Mouse (Mus musculus): ENCODE results near the gene Il27ra. TPM values are rescaled to one million over a fixed set of nuclear protein-coding genes. Genes with fewer than 3 reads are reported as not detected.

Il27ra gene
- polyA plus RNA-seq, 2 experiments = 0.32 to 0.70 TPM

- Histone ChIP-seq H3K9me3 (ENCODE audit: control insufficient read depth, low read length) (no peaks in the 10 kb centered on the region), H3K27me3 (ENCODE audit: control insufficient read depth, insufficient read depth, low read length) (no peaks in the 10 kb centered on the region), H3K4me1 (replicated peaks; ENCODE audit: control insufficient read depth in 2 of 2, insufficient read depth in 2 of 2, low read length in 1 of 2) (no peaks in the 10 kb centered on the region), H3K4me2 (ENCODE audit: low read depth) (no peak overlapping the region), H3K36me3 (replicated peaks; ENCODE audit: control insufficient read depth, insufficient read depth, low read depth) (no peaks in the 10 kb centered on the region; the same call in 1 of the 2 replicates), H3K9ac (replicated peaks) (no peak overlapping the region), H3K4me3 (ENCODE audit: insufficient read depth in 1 of 2, low read depth in 2 of 2, low read length in 2 of 2) (no peak overlapping the region), H3K27ac (no peak overlapping the region)
- DNase-seq (ENCODE audit: low read depth in 3 of 3, low spot score in 3 of 3) (no peak), ATAC-seq (ENCODE audit: insufficient read depth) (no peak)
- no peak for TF ChIP-seq CTCF (IDR thresholded peaks at IDR 0.05; ENCODE audit: low read depth)
- TF ChIP-seq EP300 (IDR thresholded peaks at IDR 0.05; ENCODE audit: low read depth) = no peak
- 82% methylated on average over 42 of the region's 42 CpGs for WGBS (ENCODE audit: insufficient replicate concordance)
Observed at GRCm38 (mm10) chr8:84084341-84085115, 42.1 kb upstream of the Il27ra start.

GRCm38 (mm10) chr8:84083829-84084241 lies 41.4 kb upstream of the Il27ra start:
- Histone ChIP-seq H3K4me3 (ENCODE audit: insufficient read depth in 1 of 2, low read depth in 2 of 2, low read length in 2 of 2) (no peak overlapping the region), H3K36me3 (replicated peaks; ENCODE audit: control insufficient read depth, insufficient read depth, low read depth) (no peaks in the 10 kb centered on the region; the same call in 1 of the 2 replicates), H3K27ac (no peak overlapping the region), H3K9me3 (ENCODE audit: control insufficient read depth, low read length) (no peaks in the 10 kb centered on the region), H3K9ac (replicated peaks) (no peak overlapping the region), H3K4me2 (ENCODE audit: low read depth) (no peak overlapping the region), H3K27me3 (ENCODE audit: control insufficient read depth, insufficient read depth, low read length) (no peaks in the 10 kb centered on the region), H3K4me1 (replicated peaks; ENCODE audit: control insufficient read depth in 2 of 2, insufficient read depth in 2 of 2, low read length in 1 of 2) (no peaks in the 10 kb centered on the region)
- WGBS (ENCODE audit: insufficient replicate concordance) = 67% methylated on average over 8 of the region's 8 CpGs
- DNase-seq (ENCODE audit: low read depth in 3 of 3, low spot score in 3 of 3) = no peak
- ATAC-seq (ENCODE audit: insufficient read depth) = peak; percentile 45; the same call in 1 of the 2 replicates
- TF ChIP-seq EP300 (IDR thresholded peaks at IDR 0.05; ENCODE audit: low read depth) (no peak), CTCF (IDR thresholded peaks at IDR 0.05; ENCODE audit: low read depth) (0 out of 2 replicates have a peak, but pooled peaks have one; percentile 20)

- WGBS (ENCODE audit: insufficient replicate concordance) = 64% methylated on average over 5 of the region's 5 CpGs
- H3K4me3 ChIP-seq (ENCODE audit: insufficient read depth in 1 of 2, low read depth in 2 of 2, low read length in 2 of 2) = no peak overlapping the region
- no peak overlapping the region for H3K27ac ChIP-seq
- DNase-seq (ENCODE audit: low read depth in 3 of 3, low spot score in 3 of 3) (no peak), ATAC-seq (ENCODE audit: insufficient read depth) (no peak)
- H3K4me2 ChIP-seq (ENCODE audit: low read depth) = no peak overlapping the region
- H3K36me3 ChIP-seq (replicated peaks; ENCODE audit: control insufficient read depth, insufficient read depth, low read depth) = no peaks in the 10 kb centered on the region; the same call in 1 of the 2 replicates
- H3K4me1 ChIP-seq (replicated peaks; ENCODE audit: control insufficient read depth in 2 of 2, insufficient read depth in 2 of 2, low read length in 1 of 2) = no peaks in the 10 kb centered on the region
- TF ChIP-seq EP300 (IDR thresholded peaks at IDR 0.05; ENCODE audit: low read depth) (no peak), CTCF (IDR thresholded peaks at IDR 0.05; ENCODE audit: low read depth) (no peak)
- H3K9me3 ChIP-seq (ENCODE audit: control insufficient read depth, low read length) = no peaks in the 10 kb centered on the region
- no peak overlapping the region for H3K9ac ChIP-seq (replicated peaks)
- H3K27me3 ChIP-seq (ENCODE audit: control insufficient read depth, insufficient read depth, low read length) = no peaks in the 10 kb centered on the region
Observed at GRCm38 (mm10) chr8:84079206-84079605, 36.8 kb upstream of the Il27ra start.

GRCm38 (mm10) chr8:84076849-84077248 lies 34.5 kb upstream of the Il27ra start:
- WGBS (ENCODE audit: insufficient replicate concordance) = 84% methylated on average over 3 of the region's 3 CpGs
- H3K4me1 ChIP-seq (replicated peaks; ENCODE audit: control insufficient read depth in 2 of 2, insufficient read depth in 2 of 2, low read length in 1 of 2) = no peaks in the 10 kb centered on the region
- H3K4me2 ChIP-seq (ENCODE audit: low read depth) = no peak overlapping the region
- no peak overlapping the region for H3K27ac ChIP-seq
- no peaks in the 10 kb centered on the region for H3K9me3 ChIP-seq (ENCODE audit: control insufficient read depth, low read length)
- no peak overlapping the region for H3K4me3 ChIP-seq (ENCODE audit: insufficient read depth in 1 of 2, low read depth in 2 of 2, low read length in 2 of 2)
- no peak overlapping the region for H3K9ac ChIP-seq (replicated peaks)
- no peak for ATAC-seq (ENCODE audit: insufficient read depth)
- no peak for DNase-seq (ENCODE audit: low read depth in 3 of 3, low spot score in 3 of 3)
- TF ChIP-seq EP300 (IDR thresholded peaks at IDR 0.05; ENCODE audit: low read depth) (no peak), CTCF (IDR thresholded peaks at IDR 0.05; ENCODE audit: low read depth) (no peak)
- no peaks in the 10 kb centered on the region for H3K27me3 ChIP-seq (ENCODE audit: control insufficient read depth, insufficient read depth, low read length)
- H3K36me3 ChIP-seq (replicated peaks; ENCODE audit: control insufficient read depth, insufficient read depth, low read depth) = no peaks in the 10 kb centered on the region

- no peak for DNase-seq (ENCODE audit: low read depth in 3 of 3, low spot score in 3 of 3)
- Histone ChIP-seq H3K36me3 (replicated peaks; ENCODE audit: control insufficient read depth, insufficient read depth, low read depth) (no peaks in the 10 kb centered on the region), H3K4me2 (ENCODE audit: low read depth) (no peak overlapping the region), H3K27ac (no peak overlapping the region), H3K27me3 (ENCODE audit: control insufficient read depth, insufficient read depth, low read length) (no peaks in the 10 kb centered on the region), H3K9ac (replicated peaks) (no peak overlapping the region), H3K9me3 (ENCODE audit: control insufficient read depth, low read length) (no peaks in the 10 kb centered on the region), H3K4me3 (ENCODE audit: insufficient read depth in 1 of 2, low read depth in 2 of 2, low read length in 2 of 2) (no peak overlapping the region), H3K4me1 (replicated peaks; ENCODE audit: control insufficient read depth in 2 of 2, insufficient read depth in 2 of 2, low read length in 1 of 2) (no peaks in the 10 kb centered on the region)
- 31% methylated on average over 1 of the region's 1 CpGs for WGBS (ENCODE audit: insufficient replicate concordance)
- no peak for TF ChIP-seq EP300 (IDR thresholded peaks at IDR 0.05; ENCODE audit: low read depth)
- TF ChIP-seq CTCF (IDR thresholded peaks at IDR 0.05; ENCODE audit: low read depth) = no peak
- no peak for ATAC-seq (ENCODE audit: insufficient read depth)
Observed at GRCm38 (mm10) chr8:84076412-84076811, 34.0 kb upstream of the Il27ra start.

Data from liver, embryonic 14.5 days (tissue).